Mouse (Mus musculus): Measurements from ENCODE around the gene Cd177. TPM values are rescaled to one million over a fixed set of nuclear protein-coding genes. Genes with fewer than 3 reads are reported as not detected.

Cd177 gene
- total RNA-seq, 2 experiments from 2014 or later, result 37.9 to 39.4 TPM

Other genes starting within 250 kb of the Cd177 start
- gene AC161166.1, start 247.9 kb downstream of the Cd177 start, total RNA-seq (2015; ENCODE audit: low replicate concordance), result not detected in 2 replicates
- not detected in 2 replicates for gene AC161166.1, start 247.9 kb downstream of the Cd177 start, total RNA-seq (2017; ENCODE audit: low replicate concordance)
- 1.1 and 1.3 TPM in 2 replicates for gene Irgq, start 229.6 kb downstream of the Cd177 start, total RNA-seq (2015; ENCODE audit: low replicate concordance)
- gene Irgq, start 229.6 kb downstream of the Cd177 start, total RNA-seq (2017; ENCODE audit: low replicate concordance), result 0.90 and 2.8 TPM in 2 replicates
- not detected in 2 replicates for gene Pinlyp, start 214.2 kb downstream of the Cd177 start, total RNA-seq (2015; ENCODE audit: low replicate concordance)
- not detected in 2 replicates for gene Pinlyp, start 214.2 kb downstream of the Cd177 start, total RNA-seq (2017; ENCODE audit: low replicate concordance)
- gene Xrcc1, start 214.0 kb downstream of the Cd177 start, total RNA-seq (2015; ENCODE audit: low replicate concordance), result 37.1 and 39.4 TPM in 2 replicates
- 36.7 and 62.5 TPM in 2 replicates for gene Xrcc1, start 214.0 kb downstream of the Cd177 start, total RNA-seq (2017; ENCODE audit: low replicate concordance)
- 11.2 and 11.3 TPM in 2 replicates for gene Ethe1, start 172.8 kb downstream of the Cd177 start, total RNA-seq (2015; ENCODE audit: low replicate concordance)
- gene Ethe1, start 172.8 kb downstream of the Cd177 start, total RNA-seq (2017; ENCODE audit: low replicate concordance), result 6.8 and 9.2 TPM in 2 replicates
- gene Zfp575, start 172.7 kb downstream of the Cd177 start, total RNA-seq (2015; ENCODE audit: low replicate concordance), result not detected in 2 replicates
- gene Zfp575, start 172.7 kb downstream of the Cd177 start, total RNA-seq (2017; ENCODE audit: low replicate concordance), result 0.26 TPM in 1 of 2 replicates, not detected in the other
- not detected in 2 replicates for gene Phldb3, start 149.5 kb downstream of the Cd177 start, total RNA-seq (2015; ENCODE audit: low replicate concordance)
- 0.64 and 7.0 TPM in 2 replicates for gene Phldb3, start 149.5 kb downstream of the Cd177 start, total RNA-seq (2017; ENCODE audit: low replicate concordance)
- not detected in 2 replicates for gene Lypd3, start 123.8 kb downstream of the Cd177 start, total RNA-seq (2015; ENCODE audit: low replicate concordance)
- not detected in 2 replicates for gene Lypd3, start 123.8 kb downstream of the Cd177 start, total RNA-seq (2017; ENCODE audit: low replicate concordance)
- gene Tex101, start 83.6 kb downstream of the Cd177 start, total RNA-seq (2015; ENCODE audit: low replicate concordance), result not detected in 2 replicates
- gene Tex101, start 83.6 kb downstream of the Cd177 start, total RNA-seq (2017; ENCODE audit: low replicate concordance), result not detected in 2 replicates
- not detected in 2 replicates for gene BC049730, start 51.1 kb downstream of the Cd177 start, total RNA-seq (2015; ENCODE audit: low replicate concordance)
- not detected in 2 replicates for gene BC049730, start 51.1 kb downstream of the Cd177 start, total RNA-seq (2017; ENCODE audit: low replicate concordance)
- not detected in 2 replicates for gene Gm4763, start 33.4 kb downstream of the Cd177 start, total RNA-seq (2015; ENCODE audit: low replicate concordance)
- gene Gm4763, start 33.4 kb downstream of the Cd177 start, total RNA-seq (2017; ENCODE audit: low replicate concordance), result not detected in 2 replicates
- gene Ceacam10, start 16.9 kb upstream of the Cd177 start, total RNA-seq (2015; ENCODE audit: low replicate concordance), result 6.8 and 7.1 TPM in 2 replicates
- gene Ceacam10, start 16.9 kb upstream of the Cd177 start, total RNA-seq (2017; ENCODE audit: low replicate concordance), result 1.7 TPM in 1 of 2 replicates, not detected in the other
- gene Gm9844, start 101.9 kb upstream of the Cd177 start, total RNA-seq (2015; ENCODE audit: low replicate concordance), result not detected in 2 replicates
- 0.90 and 3.6 TPM in 2 replicates for gene Gm9844, start 101.9 kb upstream of the Cd177 start, total RNA-seq (2017; ENCODE audit: low replicate concordance)
- gene Lypd4, start 109.6 kb upstream of the Cd177 start, total RNA-seq (2015; ENCODE audit: low replicate concordance), result not detected in 2 replicates
- gene Lypd4, start 109.6 kb upstream of the Cd177 start, total RNA-seq (2017; ENCODE audit: low replicate concordance), result not detected in 2 replicates
- gene Dmrtc2, start 109.7 kb upstream of the Cd177 start, total RNA-seq (2015; ENCODE audit: low replicate concordance), result not detected in 2 replicates
- gene Dmrtc2, start 109.7 kb upstream of the Cd177 start, total RNA-seq (2017; ENCODE audit: low replicate concordance), result not detected in 2 replicates
- 818 and 840 TPM in 2 replicates for gene Rps19, start 124.1 kb upstream of the Cd177 start, total RNA-seq (2015; ENCODE audit: low replicate concordance)
- gene Rps19, start 124.1 kb upstream of the Cd177 start, total RNA-seq (2017; ENCODE audit: low replicate concordance), result 217 and 310 TPM in 2 replicates
- 56.2 and 74.6 TPM in 2 replicates for gene Cd79a, start 137.1 kb upstream of the Cd177 start, total RNA-seq (2015; ENCODE audit: low replicate concordance)
- gene Cd79a, start 137.1 kb upstream of the Cd177 start, total RNA-seq (2017; ENCODE audit: low replicate concordance), result 12.7 and 14.7 TPM in 2 replicates
- gene Arhgef1, start 142.6 kb upstream of the Cd177 start, total RNA-seq (2015; ENCODE audit: low replicate concordance), result 36.4 and 59.1 TPM in 2 replicates
- gene Arhgef1, start 142.6 kb upstream of the Cd177 start, total RNA-seq (2017; ENCODE audit: low replicate concordance), result 35.8 and 40.3 TPM in 2 replicates
- gene Gm4881, start 184.2 kb upstream of the Cd177 start, total RNA-seq (2015; ENCODE audit: low replicate concordance), result not detected in 2 replicates
- not detected in 2 replicates for gene Gm4881, start 184.2 kb upstream of the Cd177 start, total RNA-seq (2017; ENCODE audit: low replicate concordance)
- 8.3 and 8.8 TPM in 2 replicates for gene Rabac1, start 212.4 kb upstream of the Cd177 start, total RNA-seq (2015; ENCODE audit: low replicate concordance)
- gene Rabac1, start 212.4 kb upstream of the Cd177 start, total RNA-seq (2017; ENCODE audit: low replicate concordance), result 7.3 and 18.0 TPM in 2 replicates
- 5.4 and 15.1 TPM in 2 replicates for gene Atp1a3, start 245.6 kb upstream of the Cd177 start, total RNA-seq (2015; ENCODE audit: low replicate concordance)
- 3.3 TPM in 1 of 2 replicates, not detected in the other for gene Atp1a3, start 245.6 kb upstream of the Cd177 start, total RNA-seq (2017; ENCODE audit: low replicate concordance)

Data from erythroid progenitor cell, adult 5-6 weeks (primary cell).